Mouse (Mus musculus) Patski (cell line): Measurements from ENCODE around the gene Gm28042. TPM values are rescaled to one million over a fixed set of nuclear protein-coding genes. Genes with fewer than 3 reads are reported as not detected.
A peak's percentile ranks its signal among the peaks of the same experiment; 100 is the strongest.

ENCODE experiments used
- ATAC-seq: fragments of 100-300 bp; one replicate; pipeline ENCODE4 v1.8.0; 2021
- CTCF ChIA-PET: fragments of 350-600 bp; sonication (Branson Sonifier 250); formaldehyde crosslinking; loops from one replicate; lab custom pipeline; 2022; ENCODE audit warnings: inconsistent platforms; lab: Charles Lee
- POLR2A ChIA-PET: fragments of 350-600 bp; sonication (Branson Sonifier 250); formaldehyde crosslinking; loops from one replicate; lab custom pipeline; 2022; ENCODE audit warnings: antibody characterized with exemption, inconsistent platforms; lab: Charles Lee
- DNase-seq: peaks from one replicate; pipeline ENCODE4 v3.0.0-alpha.2; 2011; ENCODE audit warnings: low read depth, low spot score
- H3K27me3 ChIP-seq: fragments of 371-371 bp; one replicate; pipeline ENCODE4 v1.5.1; 2021
- CTCF ChIP-seq: fragments of 100-300 bp; IDR thresholded peaks from one replicate; pipeline ENCODE4 v1.5.1; 2021
- in situ Hi-C: fragments of 300-500 bp; cut with MboI; formaldehyde crosslinking; loops from 3 replicates; pipeline ENCODE4 v1.11.1; 2018; ENCODE audit warnings: low pct_unique_long_range_greater_than_20kb, mixed read lengths
- polyA plus RNA-seq: library from polyadenylated mRNA; unstranded; gene quantifications from one replicate; pipeline ENCODE4 v1.2.3, GENCODE M21; 2021

The Gm28042 gene
- polyA plus RNA-seq = 9.5 TPM

GRCm38 (mm10) chr2:120026984-120027949, at the start of gene Gm28042, which contains the start of gene Jmjd7:
TSS of gene Gm28042 (plus strand) at chr2:120027493.
TSS of gene Jmjd7 (plus strand) at chr2:120027483.
- in situ Hi-C loops = no loop called here
- no peaks in the 10 kb centered on the region for H3K27me3 ChIP-seq
- peak; percentile 83 for ATAC-seq
- TF ChIP-seq CTCF = no peak
- POLR2A ChIA-PET = interaction anchor here (1.0 to 1.9 kb wide), 2 partner anchors 12 to 56 kb away, joined by 3 to 5 read pairs; no protein-coding TSS in a partner anchor
- DNase-seq = no peak
- CTCF ChIA-PET = interaction anchor here (2.7 kb wide), 1 partner anchor 11 kb away, joined by 10 read pairs; no protein-coding TSS in a partner anchor

GRCm38 (mm10) chr2:119980343-119980986, 46.8 kb upstream of the Gm28042 start:
- ChIA-PET POLR2A (interaction anchor here (0.7 kb wide), 1 partner anchor 45 kb away, joined by 9 read pairs; no protein-coding TSS in a partner anchor), CTCF (interaction anchor here (1.0 kb wide), 1 partner anchor 31 kb away, joined by 5 read pairs; no protein-coding TSS in a partner anchor)
- ATAC-seq = no peak
- in situ Hi-C loops = no loop called here
- H3K27me3 ChIP-seq = no peaks in the 10 kb centered on the region
- no peak for DNase-seq
- TF ChIP-seq CTCF = no peak

GRCm38 (mm10) chr2:119981631-119982030, 45.7 kb upstream of the Gm28042 start:
- ChIA-PET POLR2A (no interaction called here), CTCF (interaction anchor here (1.4 to 1.5 kb wide), 2 partner anchors 14 to 24 kb away, joined by 3 read pairs; no protein-coding TSS in a partner anchor)
- no peak for ATAC-seq
- DNase-seq = no peak
- H3K27me3 ChIP-seq = no peaks in the 10 kb centered on the region
- in situ Hi-C loops = no loop called here
- no peak for TF ChIP-seq CTCF

GRCm38 (mm10) chr2:119985871-119986270, 41.4 kb upstream of the Gm28042 start:
- no peak for TF ChIP-seq CTCF
- in situ Hi-C loops = no loop called here
- no peaks in the 10 kb centered on the region for H3K27me3 ChIP-seq
- DNase-seq = no peak
- no peak for ATAC-seq
- POLR2A ChIA-PET = interaction anchor here (0.8 kb wide), 1 partner anchor 1212 kb away, joined by 3 read pairs; no protein-coding TSS in a partner anchor
- CTCF ChIA-PET = interaction anchor here (1.2 to 1.3 kb wide), 2 partner anchors 9 to 11 kb away, joined by 3 to 4 read pairs; no protein-coding TSS in a partner anchor

GRCm38 (mm10) chr2:119986369-119986768, 40.9 kb upstream of the Gm28042 start:
- no peak for TF ChIP-seq CTCF
- ChIA-PET CTCF (interaction anchor here (1.2 to 1.3 kb wide), 2 partner anchors 10 kb away, joined by 3 to 4 read pairs; no protein-coding TSS in a partner anchor), POLR2A (no interaction called here)
- no peak for ATAC-seq
- no peak for DNase-seq
- in situ Hi-C loops = no loop called here
- no peaks in the 10 kb centered on the region for H3K27me3 ChIP-seq

- ATAC-seq (no peak), DNase-seq (no peak)
- no peak for TF ChIP-seq CTCF
- H3K27me3 ChIP-seq = no peaks in the 10 kb centered on the region
- in situ Hi-C loops = no loop called here
- CTCF ChIA-PET = no interaction called here
- POLR2A ChIA-PET = no interaction called here
Observed at GRCm38 (mm10) chr2:119987441-119987840, 39.9 kb upstream of the Gm28042 start.

GRCm38 (mm10) chr2:119988952-119989351, 38.3 kb upstream of the Gm28042 start:
- in situ Hi-C loops = no loop called here
- H3K27me3 ChIP-seq = no peaks in the 10 kb centered on the region
- ChIA-PET CTCF (interaction anchor here (0.8 to 1.1 kb wide), 2 partner anchors 18 to 23 kb away, joined by 3 to 4 read pairs; no protein-coding TSS in a partner anchor), POLR2A (no interaction called here)
- TF ChIP-seq CTCF = no peak
- ATAC-seq (no peak), DNase-seq (no peak)

- no peaks in the 10 kb centered on the region for H3K27me3 ChIP-seq
- ATAC-seq = no peak
Observed at GRCm38 (mm10) chr2:119990881-119991280, 36.4 kb upstream of the Gm28042 start.

GRCm38 (mm10) chr2:119992349-119992748, 34.9 kb upstream of the Gm28042 start:
- no peak for ATAC-seq
- ChIA-PET CTCF (no interaction called here), POLR2A (no interaction called here)
- no peak for DNase-seq
- in situ Hi-C loops = no loop called here
- H3K27me3 ChIP-seq = no peaks in the 10 kb centered on the region
- no peak for TF ChIP-seq CTCF

More at GRCm38 (mm10) chr2:119990881-119991280, 36.4 kb upstream of the Gm28042 start:
- POLR2A ChIA-PET = no interaction called here
- in situ Hi-C loops = no loop called here
- no peak for DNase-seq
- CTCF ChIA-PET = no interaction called here
- no peak for TF ChIP-seq CTCF

GRCm38 (mm10) chr2:119993515-119993914, 33.8 kb upstream of the Gm28042 start:
- ChIA-PET POLR2A (interaction anchor here (1.1 kb wide), 1 partner anchor 12 kb away, joined by 4 read pairs; no protein-coding TSS in a partner anchor), CTCF (no interaction called here)
- DNase-seq (no peak), ATAC-seq (no peak)
- in situ Hi-C loops = no loop called here
- no peaks in the 10 kb centered on the region for H3K27me3 ChIP-seq
- no peak for TF ChIP-seq CTCF
